Mouse (Mus musculus): Measurements from ENCODE around the gene Msi2.

Gene Msi2

DNA sequence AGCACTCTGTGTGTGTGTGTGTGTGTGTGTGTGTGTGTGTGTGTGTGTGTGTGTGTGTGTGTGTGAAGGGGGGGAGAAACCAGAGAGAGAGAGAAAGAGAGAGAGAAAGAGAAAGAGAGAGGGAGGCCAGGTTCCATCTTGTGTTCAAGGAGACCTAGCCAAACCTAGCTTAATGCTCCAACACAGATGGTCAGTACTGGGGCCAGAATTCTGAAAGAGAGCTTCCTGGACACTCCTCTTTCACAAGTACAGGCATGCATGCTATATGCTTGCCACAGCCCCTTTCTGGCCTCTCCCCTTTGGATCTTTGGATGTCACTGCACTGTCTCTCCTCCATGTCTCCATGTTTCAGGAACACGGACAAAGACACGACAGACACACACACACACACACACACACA is 41.7 kb downstream of the Msi2 start:
- DNase-seq (ENCODE audit: low spot score) = no peak

GRCm38 (mm10) chr11:88675526-88676353 is 42.6 kb downstream of the Msi2 start:
- DNase-seq (ENCODE audit: low spot score) = no peak

DNA sequence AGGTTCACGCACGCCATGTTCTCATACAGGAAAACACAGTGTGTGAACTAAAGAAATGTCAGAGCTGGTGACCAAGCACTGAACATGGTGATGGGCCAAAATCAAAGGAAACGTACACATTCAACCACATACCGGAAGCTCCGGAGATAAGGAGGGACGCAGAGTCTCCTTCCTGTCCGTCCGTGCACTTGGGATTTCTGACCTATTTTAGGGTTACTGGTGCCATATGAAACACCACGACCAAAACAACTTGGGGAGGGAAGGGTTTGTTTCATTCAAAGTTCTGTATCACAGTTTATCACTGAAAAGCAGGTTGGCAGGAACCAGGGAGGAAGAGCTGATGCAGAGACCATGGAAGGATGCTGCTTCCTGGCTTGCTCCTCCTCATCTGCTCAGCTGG is 44.2 kb downstream of the Msi2 start:
- peak; percentile 73 for DNase-seq (ENCODE audit: low spot score)

DNA sequence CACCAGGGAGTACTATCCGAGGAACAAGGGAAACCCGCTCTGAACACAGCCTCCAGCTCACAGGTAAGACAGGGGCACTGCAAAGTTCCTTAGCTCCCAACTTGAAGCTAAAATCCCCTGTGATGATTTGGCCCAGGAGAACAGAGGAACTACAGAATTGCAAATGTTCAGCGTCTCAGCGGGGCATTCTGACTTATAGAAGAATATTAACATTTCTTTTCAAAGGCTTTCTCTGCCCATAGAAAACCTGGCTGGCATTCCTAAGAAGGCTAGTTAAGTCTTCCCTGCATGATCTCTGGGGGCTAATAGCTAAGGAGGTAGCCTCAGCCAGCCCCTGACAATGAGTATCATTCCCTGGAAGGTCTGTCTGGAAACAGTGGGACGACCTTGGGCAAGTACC is 47.4 kb downstream of the Msi2 start:
- DNase-seq (ENCODE audit: low spot score) = no peak

DNA sequence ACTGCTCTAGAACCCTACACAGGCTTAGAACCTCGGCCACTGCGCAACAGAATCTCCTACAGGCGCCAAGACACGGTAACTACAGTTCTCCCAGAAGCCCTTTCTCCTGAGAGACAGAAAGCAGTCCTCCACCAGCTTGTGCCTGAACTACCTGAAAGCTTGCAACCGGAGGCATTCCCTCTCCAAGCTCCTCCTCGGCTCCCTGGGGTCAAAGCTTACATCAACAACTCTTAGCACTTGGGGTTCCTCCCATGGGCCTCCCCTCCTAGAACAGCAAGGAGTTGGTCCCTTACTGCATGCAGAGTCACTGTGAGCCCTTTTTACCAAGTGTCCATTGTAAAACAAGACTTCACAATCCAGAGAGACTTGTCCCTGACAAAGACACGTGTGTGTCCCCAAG is 49.2 kb downstream of the Msi2 start:
- no peak for DNase-seq (ENCODE audit: low spot score)

DNA sequence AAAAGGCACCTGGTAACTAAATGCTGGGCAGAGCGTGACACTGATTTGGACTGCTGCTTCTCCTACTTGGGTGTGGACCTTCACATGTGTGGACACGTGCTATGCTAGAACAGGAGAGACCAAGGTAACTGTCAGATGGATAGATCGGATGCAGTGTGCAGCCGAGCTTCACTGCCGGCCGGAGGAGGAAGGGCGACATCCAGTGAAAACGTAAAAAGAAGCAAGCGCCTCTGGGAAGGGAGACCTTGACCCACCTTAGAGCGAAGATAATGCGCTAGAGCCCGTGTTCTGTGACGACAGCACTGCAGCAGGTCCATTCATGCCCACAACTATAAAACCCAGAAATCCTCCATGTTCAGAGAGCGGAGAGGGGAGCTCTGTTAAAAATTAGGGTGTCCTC is 50.0 kb downstream of the Msi2 start:
- no peak for DNase-seq (ENCODE audit: low spot score)

GRCm38 (mm10) chr11:88665799-88666198 is 52.5 kb downstream of the Msi2 start:
- DNase-seq (ENCODE audit: low spot score) = no peak

DNA sequence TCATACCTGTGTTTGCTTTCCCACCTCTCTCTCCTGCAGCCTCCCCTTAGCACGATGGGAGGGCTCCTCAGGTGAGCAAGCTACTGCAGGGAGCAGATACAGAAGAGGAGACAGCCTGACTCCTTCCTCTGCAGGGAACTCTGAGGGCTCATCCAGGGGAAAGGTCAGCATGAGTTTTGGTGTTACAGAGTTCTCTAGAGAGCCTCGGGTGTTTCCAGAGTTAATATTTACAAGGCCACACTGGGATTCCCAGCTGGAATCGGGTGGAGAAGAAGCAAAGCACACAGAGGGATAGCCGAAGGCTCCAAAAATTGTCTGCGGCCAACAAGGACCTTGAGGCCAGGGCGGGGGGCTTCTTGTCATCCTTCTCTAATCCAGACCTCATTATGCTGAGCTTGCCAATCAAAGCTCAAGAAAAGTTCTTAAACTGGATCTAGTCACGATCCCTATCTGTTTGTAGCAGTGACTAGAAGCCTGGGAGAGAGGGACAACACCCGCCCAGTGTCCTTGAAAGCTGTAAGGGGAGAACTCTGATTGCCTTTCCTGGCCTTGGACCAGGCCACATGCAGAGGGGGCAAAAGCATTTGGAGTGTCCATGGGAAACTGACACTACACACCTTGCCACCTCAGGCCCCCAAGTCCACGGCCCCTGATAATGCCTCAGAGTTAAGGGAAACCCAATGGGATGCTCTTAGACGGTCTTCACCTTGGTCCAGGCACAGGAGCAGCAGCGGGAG is 56.7 kb downstream of the Msi2 start:
- no peak for DNase-seq (ENCODE audit: low spot score)

DNA sequence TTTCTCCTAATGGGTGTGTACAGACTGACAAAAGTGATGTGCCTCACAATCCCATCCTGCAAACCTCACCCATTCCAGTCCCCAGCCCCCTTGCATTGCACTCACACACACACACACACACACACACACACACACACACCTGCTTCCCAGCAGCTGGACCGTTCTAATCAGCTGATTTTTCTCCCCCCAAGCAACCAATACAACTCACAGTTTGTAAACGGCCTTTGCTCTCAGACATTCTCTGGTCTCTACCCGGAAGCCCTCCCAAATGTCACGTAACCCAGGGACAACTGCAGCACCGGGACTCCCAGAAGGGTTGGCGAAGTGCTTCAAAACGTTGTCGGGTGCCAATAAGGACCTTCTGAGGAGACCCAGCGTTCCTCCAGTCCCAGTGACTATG is 57.9 kb downstream of the Msi2 start:
- no peak for DNase-seq (ENCODE audit: low spot score)

DNA sequence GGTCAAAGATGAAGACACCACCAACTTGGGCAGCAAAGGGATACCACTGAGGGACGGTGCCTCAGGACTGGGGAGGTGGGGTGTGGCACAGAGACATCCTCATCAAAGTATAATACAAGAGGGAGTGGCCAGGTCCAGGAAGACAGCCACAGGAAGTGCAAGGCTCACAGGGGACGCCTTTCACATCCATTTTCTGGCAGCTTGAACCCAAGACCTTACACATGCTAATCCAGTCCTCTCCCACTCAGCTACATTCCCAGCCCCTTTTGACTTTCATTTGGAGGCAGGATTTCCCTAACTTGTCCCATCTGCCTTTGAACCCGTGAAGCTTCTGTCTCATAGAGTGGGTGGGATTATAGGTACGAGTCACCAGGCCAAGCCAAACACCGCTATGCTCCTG is 59.4 kb downstream of the Msi2 start:
- no peak for DNase-seq (ENCODE audit: low spot score)

GRCm38 (mm10) chr11:88655786-88656185 is 62.5 kb downstream of the Msi2 start:
- DNase-seq (ENCODE audit: low spot score) = no peak

DNA sequence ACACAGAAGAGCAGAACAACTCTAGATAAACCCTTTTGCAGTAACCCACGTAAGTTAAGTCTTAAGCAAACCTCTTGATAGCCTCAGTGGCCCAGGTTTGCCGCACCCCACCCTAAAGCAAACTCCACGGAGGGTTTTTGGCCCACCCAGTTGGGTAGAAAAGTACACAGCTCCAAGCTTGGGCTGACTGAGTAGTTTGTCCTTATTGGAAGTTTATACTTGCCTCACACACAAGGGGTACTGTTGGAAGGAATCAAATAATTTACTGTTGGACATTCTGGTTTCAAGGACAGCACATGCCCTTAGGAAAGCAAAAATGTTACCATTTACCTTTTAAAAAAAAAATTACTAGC is 63.1 kb downstream of the Msi2 start:
- no peak for DNase-seq (ENCODE audit: low spot score)

- peak; percentile 60 for DNase-seq (ENCODE audit: low spot score)
Measured at GRCm38 (mm10) chr11:88654391-88655213, 63.7 kb downstream of the Msi2 start.

- no peak for DNase-seq (ENCODE audit: low spot score)
Measured at GRCm38 (mm10) chr11:88650275-88650674, 68.0 kb downstream of the Msi2 start.

GRCm38 (mm10) chr11:88649009-88649408 is 69.3 kb downstream of the Msi2 start:
- no peak for DNase-seq (ENCODE audit: low spot score)

DNA sequence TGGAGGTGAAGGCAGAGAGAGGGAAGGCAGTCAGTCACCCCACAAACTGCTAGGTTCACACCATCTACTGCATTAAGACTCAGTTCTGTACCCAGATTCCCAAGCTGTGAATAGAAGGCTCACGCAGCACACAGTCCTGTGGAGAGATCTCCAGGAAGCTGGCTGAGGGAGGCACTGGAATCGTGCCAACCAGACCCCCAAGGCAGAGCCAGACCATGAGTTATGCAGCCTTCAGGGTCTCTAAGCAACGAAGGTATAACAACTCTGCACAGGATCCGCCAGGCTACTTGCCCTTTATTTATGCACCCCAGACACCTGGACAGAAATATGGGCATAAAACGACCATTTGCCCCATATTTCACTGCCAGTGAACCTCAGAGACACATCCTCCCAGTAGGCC is 69.9 kb downstream of the Msi2 start:
- DNase-seq (ENCODE audit: low spot score) = no peak

DNA sequence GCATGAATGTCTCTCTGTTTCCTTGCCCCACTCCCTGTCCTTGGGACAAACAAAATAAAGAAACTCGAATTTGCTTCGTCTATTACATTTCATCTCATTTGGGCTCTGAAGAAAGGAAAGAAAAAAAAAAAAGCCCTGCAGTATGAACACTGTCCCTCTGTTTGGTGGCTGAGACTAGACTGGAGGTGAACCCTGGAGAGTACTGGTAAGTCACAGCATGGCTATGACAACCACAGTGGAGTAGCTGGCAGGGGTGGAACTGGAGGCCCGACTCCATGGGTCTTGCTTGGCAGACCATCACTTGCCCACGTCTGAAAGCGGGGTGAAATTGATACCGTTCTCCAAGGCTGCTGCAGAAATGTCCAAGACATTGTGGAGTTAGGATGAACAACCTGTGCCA is 71.8 kb downstream of the Msi2 start:
- DNase-seq (ENCODE audit: low spot score) = no peak

GRCm38 (mm10) chr11:88645821-88646220 is 72.5 kb downstream of the Msi2 start:
- no peak for DNase-seq (ENCODE audit: low spot score)

- DNase-seq (ENCODE audit: low spot score) = no peak
Measured at GRCm38 (mm10) chr11:88644719-88645118, 73.6 kb downstream of the Msi2 start.

DNA sequence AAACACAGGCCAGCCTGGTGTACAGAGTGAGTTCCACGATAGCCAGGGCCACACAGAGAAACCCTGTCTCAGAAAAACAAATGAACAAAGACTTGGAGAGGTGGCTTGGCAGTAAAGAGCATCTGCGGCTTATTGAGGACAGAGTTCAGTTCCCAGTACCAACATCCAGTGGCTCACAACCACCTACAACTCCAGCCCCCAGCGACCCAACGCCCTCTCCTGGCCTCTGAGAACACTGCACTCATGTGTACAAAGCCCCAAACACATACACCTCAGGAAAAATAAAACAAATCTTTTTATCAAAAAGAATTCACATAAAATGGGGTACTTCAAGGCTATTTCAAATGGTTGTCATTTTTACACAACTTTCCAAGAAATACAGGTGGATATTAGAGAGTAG is 78.5 kb downstream of the Msi2 start:
- no peak for DNase-seq (ENCODE audit: low spot score)

DNA sequence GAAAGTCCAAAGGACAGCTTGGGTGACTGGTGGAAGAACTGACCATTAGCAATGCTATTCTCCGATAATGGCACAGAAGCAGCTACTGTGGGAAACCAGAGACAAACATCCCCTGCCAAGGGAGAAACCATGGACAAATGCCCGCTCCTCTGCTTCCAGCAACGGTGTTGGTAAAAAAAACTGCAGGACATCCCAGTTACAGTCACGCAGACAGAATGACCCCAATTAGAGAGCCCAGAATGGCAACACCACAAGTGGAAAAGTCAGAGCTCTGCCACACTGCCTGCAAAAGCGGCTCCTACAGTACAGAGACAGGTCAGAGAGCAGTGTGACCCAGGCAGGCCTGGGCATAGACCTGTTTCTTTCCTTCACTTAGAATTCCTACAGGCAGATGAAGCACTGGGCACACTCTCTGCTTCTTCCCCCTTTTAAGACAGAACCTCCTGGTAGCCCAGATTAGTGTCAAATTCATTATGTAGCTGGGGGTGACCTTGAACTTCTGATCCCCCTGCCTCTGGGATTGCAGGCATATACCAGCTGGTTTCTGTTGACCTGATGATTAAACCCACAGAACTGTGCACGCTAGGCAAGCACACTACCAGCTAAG is 79.3 kb downstream of the Msi2 start:
- no peak for DNase-seq (ENCODE audit: low spot score)

GRCm38 (mm10) chr11:88638254-88638653 is 80.1 kb downstream of the Msi2 start:
- DNase-seq (ENCODE audit: low spot score) = no peak
